Mouse (Mus musculus) thymus, adult 2 months (tissue): Measurements from ENCODE around the gene Slco3a1.

ENCODE experiments used
- CTCF ChIP-seq: fragments of 200-500 bp; IDR thresholded peaks from 2 replicates; pipeline ENCODE4 v1.5.1; 2012; ENCODE audit warnings: mild to moderate bottlenecking, control low read depth, low read length, moderate library complexity, borderline replicate concordance; ENCODE audit not compliant: control insufficient read depth, poor library complexity, insufficient read depth; ENCODE audit errors: extremely low read depth
- POLR2A ChIP-seq: fragments of 200-500 bp; IDR thresholded peaks from 2 replicates; pipeline ENCODE4 v1.6.1; 2012; ENCODE audit warnings: mild to moderate bottlenecking, low read length, control low read depth, moderate library complexity; ENCODE audit not compliant: control insufficient read depth, poor library complexity, insufficient read depth; ENCODE audit errors: extremely low read depth

GRCm38 (mm10) chr7:74544306-74544705 is 10.3 kb downstream of the Slco3a1 start:
- no peak for TF ChIP-seq CTCF
- TF ChIP-seq POLR2A: no peak
